Mouse (Mus musculus) forebrain, embryonic 16.5 days (tissue): ENCODE measurements around the gene Kdm5b. TPM values are rescaled to one million over a fixed set of nuclear protein-coding genes. Genes with fewer than 3 reads are reported as not detected.
A peak's percentile ranks its signal among the peaks of the same experiment; 100 is the strongest.

Experiments
- ATAC-seq: fragments of 200-750 bp; cut with Nextera tagmentation; 2 replicates; pipeline ENCODE4 v1.8.0; 2017; ENCODE audit warnings: mild to moderate bottlenecking, moderate library complexity
- H3K27ac ChIP-seq: fragments of 300-500 bp; sonication (generic); 2 replicates; pipeline ENCODE4 v1.5.1; 2014; ENCODE audit warnings: low read length, control low read depth
- H3K27me3 ChIP-seq: fragments of 300-500 bp; sonication (generic); replicated peaks from 2 replicates; pipeline ENCODE4 v1.6.1; 2014; ENCODE audit warnings: low read length; ENCODE audit not compliant: control insufficient read depth, insufficient read depth
- H3K36me3 ChIP-seq: fragments of 300-500 bp; sonication (generic); 2 replicates; pipeline ENCODE4 v1.6.1; 2014; ENCODE audit not compliant: control insufficient read depth, insufficient read depth
- H3K4me1 ChIP-seq: fragments of 300-500 bp; sonication (generic); replicated peaks from 2 replicates; pipeline ENCODE4 v1.6.1; 2014; ENCODE audit warnings: low read length; ENCODE audit not compliant: control insufficient read depth, insufficient read depth
- H3K4me2 ChIP-seq: fragments of 300-500 bp; sonication (generic); 2 replicates; pipeline ENCODE4 v1.6.1; 2014; ENCODE audit warnings: mild to moderate bottlenecking, low read length, control low read depth
- H3K4me3 ChIP-seq: fragments of 300-500 bp; sonication (generic); replicated peaks from 2 replicates; pipeline ENCODE4 v1.5.1; 2014; ENCODE audit warnings: mild to moderate bottlenecking, low read length, control low read depth
- H3K9ac ChIP-seq: fragments of 300-500 bp; sonication (generic); replicated peaks from 2 replicates; pipeline ENCODE4 v1.6.1; 2014; ENCODE audit warnings: low read depth, low read length, control low read depth
- H3K9me3 ChIP-seq: fragments of 300-500 bp; sonication (generic); 2 replicates; pipeline ENCODE4 v1.6.1; 2016; ENCODE audit warnings: low read length; ENCODE audit not compliant: control insufficient read depth
- WGBS: fragments of 180-500 bp; shearing (Covaris S2); extraction: QIAGEN DNeasy Blood & Tissue Kit; methylation state at CpG from one replicate; pipeline ENCODE4 v1.1.7; 2014; 5-methylcytosine and 5-hydroxymethylcytosine counted together
- polyA plus RNA-seq: library from polyadenylated mRNA; unstranded; fragments of >200 nt; fragmentation: Nextera tagmentation; extraction: Ambion mirVana; gene quantifications from 2 replicates; pipeline ENCODE4 v1.2.1, GENCODE M21; 2015

Kdm5b gene
- polyA plus RNA-seq, 1 experiment from 2014 or later = 103 TPM

GRCm38 (mm10) chr1:134556671-134557218, 3.2 kb upstream of the Kdm5b start:
- under 1% methylated on average over 26 of the region's 35 CpGs for WGBS
- H3K27ac ChIP-seq = peak overlapping the region; percentile 97

GRCm38 (mm10) chr1:134558511-134558910, 1.5 kb upstream of the Kdm5b start:
- WGBS = 30% methylated on average over 5 of the region's 5 CpGs
- ATAC-seq = no peak
- Histone ChIP-seq H3K9ac (no peak overlapping the region), H3K27me3 (no peaks in the 10 kb centered on the region), H3K4me2 (no peak overlapping the region), H3K4me3 (no peak overlapping the region), H3K4me1 (peaks cover 24% of the 10 kb centered on the region), H3K9me3 (no peaks in the 10 kb centered on the region), H3K36me3 (no peaks in the 10 kb centered on the region), H3K27ac (no peak overlapping the region)

More at GRCm38 (mm10) chr1:134556671-134557218, 3.2 kb upstream of the Kdm5b start:
- Histone ChIP-seq H3K9me3 (no peaks in the 10 kb centered on the region), H3K9ac (peak overlapping the region; percentile 96), H3K4me2 (peak overlapping the region; percentile 82), H3K27me3 (no peaks in the 10 kb centered on the region), H3K36me3 (no peaks in the 10 kb centered on the region), H3K4me3 (peak overlapping the region; percentile 83), H3K4me1 (peaks cover 15% of the 10 kb centered on the region)
- peak; percentile 92 for ATAC-seq

- H3K36me3 ChIP-seq = no peaks in the 10 kb centered on the region
- H3K4me2 ChIP-seq = no peak overlapping the region
- peaks cover 29% of the 10 kb centered on the region for H3K4me1 ChIP-seq
- no peak for ATAC-seq
- H3K4me3 ChIP-seq = no peak overlapping the region
- WGBS = 75% methylated on average over 3 of the region's 3 CpGs
- H3K9me3 ChIP-seq = no peaks in the 10 kb centered on the region
- H3K27me3 ChIP-seq = no peaks in the 10 kb centered on the region
- H3K27ac ChIP-seq = no peak overlapping the region
- H3K9ac ChIP-seq = no peak overlapping the region
Observed at GRCm38 (mm10) chr1:134559226-134559625, 745 bp upstream of the Kdm5b start.

GRCm38 (mm10) chr1:134560396-134560795, 425 bp downstream of the Kdm5b start:
- peak overlapping the region; percentile 90 for H3K4me2 ChIP-seq
- peak overlapping the region; percentile 100 for H3K4me3 ChIP-seq
- peak overlapping the region; percentile 99 for H3K9ac ChIP-seq
- peak overlapping the region; percentile 96 for H3K27ac ChIP-seq
- peaks cover 30% of the 10 kb centered on the region for H3K4me1 ChIP-seq
- peak; percentile 5; the same call in 1 of the 2 replicates for ATAC-seq
- 1% methylated on average over 38 of the region's 50 CpGs for WGBS
- no peaks in the 10 kb centered on the region for H3K9me3 ChIP-seq
- H3K27me3 ChIP-seq = no peaks in the 10 kb centered on the region
- no peaks in the 10 kb centered on the region for H3K36me3 ChIP-seq

- peak overlapping the region; percentile 99 for H3K9ac ChIP-seq
- peak overlapping the region; percentile 90 for H3K4me2 ChIP-seq
- peak; percentile 11 for ATAC-seq
- no peaks in the 10 kb centered on the region for H3K27me3 ChIP-seq
- H3K27ac ChIP-seq = peak overlapping the region; percentile 96
- H3K9me3 ChIP-seq = no peaks in the 10 kb centered on the region
- H3K36me3 ChIP-seq = no peaks in the 10 kb centered on the region
- 1% methylated on average over 50 of the region's 76 CpGs for WGBS
- peak overlapping the region; percentile 100 for H3K4me3 ChIP-seq
- peaks cover 30% of the 10 kb centered on the region for H3K4me1 ChIP-seq
Observed at GRCm38 (mm10) chr1:134560801-134561769, 1.1 kb downstream of the Kdm5b start.

- Histone ChIP-seq H3K9ac (peak overlapping the region; percentile 99), H3K4me1 (peaks cover 28% of the 10 kb centered on the region), H3K27me3 (no peaks in the 10 kb centered on the region), H3K4me3 (peak overlapping the region; percentile 100), H3K9me3 (no peaks in the 10 kb centered on the region), H3K4me2 (peak overlapping the region; percentile 90), H3K27ac (peak overlapping the region; percentile 96; the same call in 1 of the 2 replicates), H3K36me3 (no peaks in the 10 kb centered on the region)
- 7% methylated on average over 7 of the region's 7 CpGs for WGBS
- no peak for ATAC-seq
Observed at GRCm38 (mm10) chr1:134561770-134562143, 1.8 kb downstream of the Kdm5b start.

- no peak overlapping the region for H3K27ac ChIP-seq
Observed at GRCm38 (mm10) chr1:134562457-134562856, 2.5 kb downstream of the Kdm5b start.

GRCm38 (mm10) chr1:134563726-134564125, 3.8 kb downstream of the Kdm5b start:
- Histone ChIP-seq H3K36me3 (no peaks in the 10 kb centered on the region), H3K4me1 (peaks cover 30% of the 10 kb centered on the region), H3K27ac (no peak overlapping the region), H3K9ac (no peak overlapping the region), H3K4me3 (no peak overlapping the region), H3K4me2 (no peak overlapping the region), H3K9me3 (no peaks in the 10 kb centered on the region), H3K27me3 (no peaks in the 10 kb centered on the region)
- ATAC-seq = no peak
- WGBS = 74% methylated on average over 3 of the region's 3 CpGs

More at GRCm38 (mm10) chr1:134562457-134562856, 2.5 kb downstream of the Kdm5b start:
- H3K4me3 ChIP-seq = peak overlapping the region; percentile 100
- H3K4me2 ChIP-seq = peak overlapping the region; percentile 90
- no peaks in the 10 kb centered on the region for H3K36me3 ChIP-seq
- peak overlapping the region; percentile 42; the same call in 1 of the 2 replicates for H3K9ac ChIP-seq
- H3K4me1 ChIP-seq = peaks cover 26% of the 10 kb centered on the region
- H3K9me3 ChIP-seq = no peaks in the 10 kb centered on the region
- H3K27me3 ChIP-seq = no peaks in the 10 kb centered on the region
- no peak for ATAC-seq

- H3K4me3 ChIP-seq = no peak overlapping the region
- H3K9ac ChIP-seq = no peak overlapping the region
- H3K36me3 ChIP-seq = no peaks in the 10 kb centered on the region
- peaks cover 23% of the 10 kb centered on the region for H3K4me1 ChIP-seq
- no peaks in the 10 kb centered on the region for H3K9me3 ChIP-seq
- no peak overlapping the region for H3K27ac ChIP-seq
- H3K27me3 ChIP-seq = no peaks in the 10 kb centered on the region
- H3K4me2 ChIP-seq = no peak overlapping the region
- 27% methylated on average over 1 of the region's 1 CpGs for WGBS
- ATAC-seq = no peak
Observed at GRCm38 (mm10) chr1:134567511-134567910, 7.5 kb downstream of the Kdm5b start.
